Mouse (Mus musculus) lung, adult 2 months (tissue): ENCODE results near the gene Bmp10.

Experiments used
- CTCF ChIP-seq: fragments of 200-500 bp; IDR thresholded peaks from 2 replicates; pipeline ENCODE4 v1.5.1; 2011; ENCODE audit warnings: mild to moderate bottlenecking, low read length, control low read depth; ENCODE audit not compliant: insufficient read depth
- POLR2A ChIP-seq: fragments of 200-500 bp; IDR thresholded peaks from 2 replicates; pipeline ENCODE4 v1.6.1; 2011; ENCODE audit warnings: low read depth, mild to moderate bottlenecking, control low read depth, low read length, borderline replicate concordance; ENCODE audit errors: extremely low read depth

DNA sequence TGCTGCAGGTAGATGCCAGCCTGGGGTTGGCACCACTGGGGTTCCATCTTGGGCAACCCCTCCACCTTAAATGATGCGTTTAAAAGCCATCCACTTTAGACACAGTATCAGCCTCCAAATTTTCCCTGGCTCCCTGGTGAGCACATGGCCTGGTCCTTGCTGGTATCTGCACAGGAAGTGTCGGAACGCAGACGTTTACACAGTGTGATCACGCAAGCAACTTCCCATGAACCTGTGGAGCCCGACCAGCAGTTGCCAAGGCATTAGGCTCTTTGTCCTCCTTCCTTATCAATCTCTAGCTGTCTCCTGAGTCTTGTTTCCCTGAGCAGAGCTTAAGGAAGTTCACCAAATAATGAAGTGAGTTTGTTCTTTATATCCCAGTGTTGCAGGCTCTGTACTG lies 26.7 kb downstream of the Bmp10 start:
- TF ChIP-seq CTCF (no peak), POLR2A (no peak)
